Mouse (Mus musculus) liver, embryonic 16.5 days (tissue): ENCODE data around the gene Mast3. TPM values are rescaled to one million over a fixed set of nuclear protein-coding genes. Genes with fewer than 3 reads are reported as not detected.
A peak's percentile ranks its signal among the peaks of the same experiment; 100 is the strongest.

Source experiments
- ATAC-seq: fragments of 200-750 bp; cut with Nextera tagmentation; 2 replicates; pipeline ENCODE4 v1.8.0; 2017; ENCODE audit warnings: low read depth, mild to moderate bottlenecking, moderate number of reproducible peaks, moderate library complexity
- H3K27ac ChIP-seq: fragments of 300-500 bp; sonication (generic); 2 replicates; pipeline ENCODE4 v1.5.1; 2014; ENCODE audit warnings: mild to moderate bottlenecking, low read length
- H3K27me3 ChIP-seq: fragments of 300-500 bp; sonication (generic); 2 replicates; pipeline ENCODE4 v1.6.1; 2014; ENCODE audit warnings: low read depth, low read length, mixed read lengths; ENCODE audit not compliant: control insufficient read depth, insufficient read depth
- H3K36me3 ChIP-seq: fragments of 300-500 bp; sonication (generic); 2 replicates; pipeline ENCODE4 v1.6.1; 2014; ENCODE audit warnings: mild to moderate bottlenecking; ENCODE audit not compliant: control insufficient read depth, insufficient read depth
- H3K4me1 ChIP-seq: fragments of 300-500 bp; sonication (generic); 2 replicates; pipeline ENCODE4 v1.6.1; 2014; ENCODE audit warnings: low read depth, low read length, mixed read lengths; ENCODE audit not compliant: control insufficient read depth
- H3K4me2 ChIP-seq: fragments of 300-500 bp; sonication (generic); 2 replicates; pipeline ENCODE4 v1.6.1; 2014; ENCODE audit warnings: low read depth, low read length, mixed read lengths
- H3K4me3 ChIP-seq: fragments of 300-500 bp; sonication (generic); 2 replicates; pipeline ENCODE4 v1.5.1; 2014; ENCODE audit warnings: low read depth, mild to moderate bottlenecking, low read length
- H3K9ac ChIP-seq: fragments of 300-500 bp; sonication (generic); 2 replicates; pipeline ENCODE4 v1.6.1; 2014; ENCODE audit warnings: low read depth, low read length
- H3K9me3 ChIP-seq: fragments of 300-500 bp; sonication (generic); replicated peaks from 2 replicates; pipeline ENCODE4 v1.6.1; 2016; ENCODE audit warnings: low read length; ENCODE audit not compliant: control insufficient read depth
- WGBS: fragments of 180-500 bp; shearing (Covaris S2); extraction: QIAGEN DNeasy Blood & Tissue Kit; methylation state at CpG from one replicate; pipeline ENCODE4 v1.1.7; 2014; ENCODE audit not compliant: insufficient replicate concordance; 5-methylcytosine and 5-hydroxymethylcytosine counted together
- polyA plus RNA-seq: library from polyadenylated mRNA; unstranded; fragments of >200 nt; fragmentation: Nextera tagmentation; extraction: Ambion mirVana; gene quantifications from 2 replicates; pipeline ENCODE4 v1.2.1, GENCODE M21; 2015

Gene Mast3
- polyA plus RNA-seq, 1 experiment from 2014 or later, result 9.0 TPM

- no peak for ATAC-seq
- 50% methylated on average over 5 of the region's 5 CpGs for WGBS
- Histone ChIP-seq H3K27ac (peak overlapping the region; percentile 97), H3K9me3 (no peaks in the 10 kb centered on the region), H3K4me1 (peaks cover 55% of the 10 kb centered on the region), H3K9ac (peak overlapping the region; percentile 14; the same call in 1 of the 2 replicates), H3K36me3 (no peaks in the 10 kb centered on the region), H3K27me3 (peaks cover 8% of the 10 kb centered on the region; the same call in 1 of the 2 replicates), H3K4me2 (no peak overlapping the region), H3K4me3 (no peak overlapping the region)
Observed at GRCm38 (mm10) chr8:70845108-70845507, 40.3 kb upstream of the Mast3 start.

DNA sequence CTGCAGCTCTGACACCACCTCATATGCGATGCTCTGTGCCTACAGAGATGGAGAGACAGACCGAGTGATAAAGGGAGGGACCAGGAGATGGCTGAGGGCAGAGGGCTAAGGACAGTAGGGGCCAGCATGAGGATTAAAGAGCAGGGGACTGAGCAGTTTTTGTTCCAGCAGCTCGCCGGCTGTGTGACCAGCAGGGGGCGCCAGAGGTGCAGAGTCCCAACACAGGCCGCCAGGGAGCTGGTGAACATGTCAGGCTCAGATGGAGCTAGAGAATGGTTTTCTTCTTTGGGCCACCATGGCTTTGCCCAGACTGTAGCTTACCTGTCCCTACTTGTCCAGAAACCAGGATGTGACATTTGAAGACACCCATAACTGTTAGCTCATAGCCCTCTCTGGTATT is 39.7 kb upstream of the Mast3 start:
- 2% methylated on average over 6 of the region's 6 CpGs for WGBS

DNA sequence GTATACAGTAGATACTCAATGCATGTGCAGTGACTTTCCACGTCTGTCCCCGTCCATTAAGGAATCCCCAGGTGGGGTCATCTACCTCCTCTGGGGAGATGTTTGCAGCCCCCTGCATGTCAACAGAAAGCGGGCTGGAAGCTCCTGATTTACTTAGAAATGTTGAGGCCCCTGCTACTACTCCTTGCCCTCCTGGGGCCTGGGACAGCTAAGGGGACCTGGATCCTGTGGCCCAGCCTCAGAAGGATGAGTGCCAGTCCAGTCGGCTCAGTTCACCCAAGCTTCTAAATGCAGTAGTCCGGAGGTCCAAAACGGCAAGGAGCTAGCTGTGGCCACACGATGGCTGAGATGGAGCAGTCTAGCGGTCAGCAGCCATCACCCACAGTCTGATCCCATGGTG is 39.1 kb upstream of the Mast3 start:
- peak overlapping the region; percentile 85 for H3K4me2 ChIP-seq
- no peaks in the 10 kb centered on the region for H3K36me3 ChIP-seq
- ATAC-seq, result no peak
- peak overlapping the region; percentile 97 for H3K27ac ChIP-seq
- H3K4me1 ChIP-seq, result peaks cover 58% of the 10 kb centered on the region
- peak overlapping the region; percentile 91 for H3K9ac ChIP-seq
- H3K9me3 ChIP-seq, result no peaks in the 10 kb centered on the region
- peaks cover 8% of the 10 kb centered on the region; the same call in 1 of the 2 replicates for H3K27me3 ChIP-seq
- WGBS, result 70% methylated on average over 8 of the region's 8 CpGs
- peak overlapping the region; percentile 72 for H3K4me3 ChIP-seq

More for the DNA sequence above, 39.7 kb upstream of the Mast3 start:
- Histone ChIP-seq H3K4me3 (no peak overlapping the region), H3K4me1 (peaks cover 58% of the 10 kb centered on the region), H3K27me3 (peaks cover 8% of the 10 kb centered on the region; the same call in 1 of the 2 replicates), H3K9ac (peak overlapping the region; percentile 91), H3K27ac (peak overlapping the region; percentile 97), H3K9me3 (no peaks in the 10 kb centered on the region), H3K4me2 (peak overlapping the region; percentile 85), H3K36me3 (no peaks in the 10 kb centered on the region)
- ATAC-seq, result no peak

DNA sequence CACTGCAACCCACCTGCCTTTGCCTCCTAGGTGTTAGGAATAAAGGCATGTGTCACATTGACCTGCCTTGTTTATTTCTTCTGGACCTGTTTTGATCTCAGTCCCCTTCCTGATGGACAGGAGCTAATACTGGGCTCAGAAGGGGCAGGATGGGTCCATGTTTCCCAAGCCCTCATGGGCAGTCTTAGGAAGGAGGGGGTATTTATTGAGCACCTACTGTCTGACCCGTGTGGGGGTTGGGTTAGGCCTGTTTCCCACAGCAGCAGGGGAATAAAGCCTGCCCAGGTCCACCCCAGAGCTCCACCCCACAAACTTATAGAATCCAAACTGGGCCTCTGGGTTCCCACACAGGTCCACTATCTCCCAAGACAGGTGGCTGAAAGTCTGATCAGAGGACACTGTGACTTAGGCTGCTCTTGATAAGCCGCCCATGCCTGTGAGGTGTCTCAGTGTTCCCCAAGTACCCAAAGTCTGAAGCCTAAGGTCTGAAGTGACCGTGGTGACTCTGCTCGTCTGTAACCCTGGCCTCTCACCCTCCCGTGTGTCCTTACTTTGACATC is 38.4 kb upstream of the Mast3 start:
- H3K27ac ChIP-seq, result peak overlapping the region; percentile 97
- 21% methylated on average over 5 of the region's 5 CpGs for WGBS
- peak; percentile 52 for ATAC-seq
- no peaks in the 10 kb centered on the region for H3K9me3 ChIP-seq
- H3K4me3 ChIP-seq, result peak overlapping the region; percentile 72
- peaks cover 5% of the 10 kb centered on the region; the same call in 1 of the 2 replicates for H3K27me3 ChIP-seq
- H3K9ac ChIP-seq, result peak overlapping the region; percentile 91
- peaks cover 61% of the 10 kb centered on the region for H3K4me1 ChIP-seq
- no peaks in the 10 kb centered on the region for H3K36me3 ChIP-seq
- H3K4me2 ChIP-seq, result peak overlapping the region; percentile 85

DNA sequence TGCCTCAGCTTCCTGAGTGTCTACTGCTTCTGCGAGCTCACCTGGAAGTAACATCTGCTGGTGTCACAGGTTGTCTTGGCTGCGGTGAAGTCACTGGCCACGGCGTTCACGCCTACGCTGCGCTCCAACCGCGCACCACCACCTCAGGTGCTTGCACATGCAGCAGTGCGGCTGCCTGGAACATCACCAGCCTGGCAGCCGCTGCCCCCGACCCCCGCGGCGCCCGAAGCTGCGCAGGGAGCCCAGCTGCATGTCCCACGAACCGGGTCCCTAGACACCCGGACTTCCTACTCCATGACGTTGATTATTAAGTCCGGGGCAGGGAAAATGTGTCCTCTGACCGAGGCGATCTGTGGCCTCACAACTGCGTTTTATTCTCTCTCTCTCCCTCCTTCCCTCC is 37.6 kb upstream of the Mast3 start:
- H3K36me3 ChIP-seq, result 0 out of 2 replicates have a peak, but pooled peaks cover under 1% of the 10 kb centered on the region
- ATAC-seq, result no peak
- H3K4me2 ChIP-seq, result peak overlapping the region; percentile 85
- H3K9ac ChIP-seq, result peak overlapping the region; percentile 91
- 69% methylated on average over 25 of the region's 25 CpGs for WGBS
- peaks cover 5% of the 10 kb centered on the region; the same call in 1 of the 2 replicates for H3K27me3 ChIP-seq
- peak overlapping the region; percentile 97 for H3K27ac ChIP-seq
- H3K4me3 ChIP-seq, result peak overlapping the region; percentile 72
- H3K9me3 ChIP-seq, result no peaks in the 10 kb centered on the region
- H3K4me1 ChIP-seq, result peaks cover 67% of the 10 kb centered on the region

DNA sequence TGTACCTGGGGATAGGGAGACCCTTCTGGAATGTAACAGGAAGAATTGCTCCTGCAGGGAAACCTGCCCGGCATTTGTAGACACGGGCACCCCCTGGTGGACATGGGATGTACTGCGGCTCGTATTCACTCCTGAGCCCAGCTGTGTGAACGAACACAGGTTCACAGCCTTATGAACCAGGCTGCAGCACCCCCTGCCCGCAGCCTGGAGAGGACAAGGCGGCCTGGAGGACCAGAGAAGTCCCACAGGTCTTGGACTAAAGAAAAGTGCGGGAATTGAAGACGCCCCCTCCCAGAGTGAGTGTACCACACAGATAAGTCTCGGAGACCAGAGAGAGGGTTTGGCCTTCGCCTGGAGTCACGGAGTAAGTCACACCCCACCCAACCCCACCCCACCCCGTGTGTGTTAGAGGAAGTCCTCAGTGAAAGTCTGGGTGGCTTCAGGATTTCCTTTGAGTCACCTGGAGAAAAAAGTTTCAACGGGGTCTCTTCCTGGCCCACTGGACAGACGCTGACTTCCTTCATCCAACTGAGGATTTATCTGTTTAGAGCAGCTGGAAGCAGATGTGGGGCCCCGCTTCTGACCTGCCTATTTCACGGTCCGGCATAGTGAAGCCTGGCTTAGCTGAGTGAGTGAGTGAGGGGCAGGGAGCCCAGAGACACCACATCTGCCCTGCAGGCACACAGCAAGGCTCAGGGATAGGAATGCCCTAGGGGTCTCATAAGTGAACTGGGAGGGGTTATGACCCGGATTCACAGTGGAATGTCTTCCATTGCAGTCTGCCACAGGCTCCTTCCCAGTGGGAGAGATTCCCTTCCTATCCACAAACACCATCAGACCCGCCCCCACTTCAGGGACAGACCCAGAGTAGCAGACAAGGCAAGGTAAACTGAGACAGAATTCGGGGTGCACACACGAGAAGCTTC is 36.6 kb upstream of the Mast3 start:
- Histone ChIP-seq H3K9me3 (no peaks in the 10 kb centered on the region), H3K27ac (peak overlapping the region; percentile 97), H3K27me3 (no peaks in the 10 kb centered on the region), H3K4me3 (peak overlapping the region; percentile 72), H3K9ac (peak overlapping the region; percentile 91), H3K4me1 (peaks cover 78% of the 10 kb centered on the region), H3K36me3 (peaks cover 8% of the 10 kb centered on the region; the same call in 1 of the 2 replicates), H3K4me2 (peak overlapping the region; percentile 85)
- 16% methylated on average over 22 of the region's 22 CpGs for WGBS
- ATAC-seq, result peak; percentile 36

DNA sequence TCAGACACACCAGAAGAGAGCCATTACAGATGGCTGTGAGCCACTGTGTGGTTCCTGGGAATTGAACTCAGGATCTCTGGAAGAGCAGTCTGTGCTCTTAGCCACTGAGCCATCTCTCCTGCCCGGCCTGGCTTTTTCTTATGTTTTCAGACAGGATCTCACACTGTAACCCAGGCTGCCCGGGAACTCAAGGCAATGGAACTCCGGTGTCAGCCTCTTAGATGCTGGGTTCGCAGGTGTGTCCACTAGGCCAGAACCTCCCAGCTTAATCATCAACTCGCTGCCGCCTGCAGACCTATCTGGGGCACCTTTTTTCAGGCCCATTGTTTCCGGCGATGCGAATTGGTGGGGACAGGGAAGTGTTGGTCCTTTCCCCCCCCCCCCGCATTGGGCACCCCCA is 35.7 kb upstream of the Mast3 start:
- Histone ChIP-seq H3K4me2 (peak overlapping the region; percentile 85), H3K4me1 (peaks cover 81% of the 10 kb centered on the region), H3K27ac (peak overlapping the region; percentile 97), H3K4me3 (peak overlapping the region; percentile 72), H3K27me3 (no peaks in the 10 kb centered on the region), H3K36me3 (peaks cover 12% of the 10 kb centered on the region), H3K9ac (peak overlapping the region; percentile 91), H3K9me3 (no peaks in the 10 kb centered on the region)
- 41% methylated on average over 10 of the region's 10 CpGs for WGBS
- ATAC-seq, result no peak

DNA sequence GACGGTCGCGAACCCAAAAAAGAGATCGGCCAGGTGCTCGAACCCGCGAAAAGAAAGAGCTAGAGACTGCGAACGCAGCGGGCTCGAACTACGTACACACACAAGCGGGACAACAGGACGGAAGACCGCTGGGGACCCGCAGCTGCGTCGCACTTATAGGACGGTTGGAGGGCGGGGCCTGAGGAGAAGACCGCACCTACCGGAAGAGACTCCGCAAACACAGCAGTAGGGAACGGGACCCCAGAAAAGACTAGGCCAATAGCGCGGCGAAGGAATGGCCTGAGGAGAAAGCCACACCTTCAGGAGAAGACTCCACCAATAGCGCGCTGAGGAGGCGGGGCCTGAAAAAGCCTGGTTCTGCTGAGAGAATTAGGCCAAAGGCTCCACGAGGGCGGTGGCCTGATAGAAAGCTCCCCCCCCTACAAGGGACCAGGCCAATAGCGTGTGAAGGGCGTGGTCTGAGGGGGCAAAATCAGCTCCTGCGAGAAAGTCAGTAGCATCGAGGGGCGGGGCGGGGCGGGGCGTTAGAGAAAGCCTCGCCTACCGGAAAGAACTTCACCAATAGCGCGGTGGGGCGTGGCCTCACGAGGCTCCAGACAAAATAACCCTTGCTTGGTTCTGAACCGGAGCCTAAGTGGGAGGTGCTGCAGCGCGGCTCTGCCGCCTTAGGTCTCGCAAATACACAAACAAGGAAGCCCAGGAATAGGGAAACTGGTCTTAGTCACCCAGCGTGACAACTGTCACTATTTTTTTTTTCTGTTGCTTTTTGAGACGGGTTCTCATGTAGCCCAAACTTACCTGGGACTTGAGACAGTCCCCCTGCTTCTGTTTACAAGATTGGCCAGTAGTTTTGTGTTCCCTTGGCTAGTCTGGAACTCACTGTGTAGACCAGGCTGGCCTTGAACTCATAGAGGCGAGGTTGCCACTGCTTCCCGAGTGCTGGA is 34.8 kb upstream of the Mast3 start, which contains the start of gene Arrdc2:
TSS of gene Arrdc2 (minus strand) at position 313 of the 944 bp plus-strand sequence.
- Histone ChIP-seq H3K9me3 (no peaks in the 10 kb centered on the region), H3K36me3 (peaks cover 18% of the 10 kb centered on the region), H3K9ac (peak within 1 kb of the TSS; percentile 95), H3K27ac (peak within 1 kb of the TSS; percentile 97), H3K4me3 (peak within 1 kb of the TSS; percentile 86), H3K27me3 (no peaks in the 10 kb centered on the region), H3K4me1 (peaks cover 83% of the 10 kb centered on the region), H3K4me2 (peak within 1 kb of the TSS; percentile 89)
- ATAC-seq, result peak; percentile 86
- WGBS, result under 1% methylated on average over 51 of the region's 55 CpGs
